Comparison of ENCODE assay signal across 10 mouse cellular contexts in genomic region chr1:95590108-95590507, GRCm38 (mm10).
DNase-seq lines count a peak whose midpoint lies in the region; ATAC-seq and TF ChIP-seq lines count a peak whose summit lies in the region.
"Had no signal": no experiment of that assay in that cellular context is flagged by ENCODE, and none has a peak within 500 bp of the region (broad histone marks: within the 10 kb centered on the region; RNA-seq: fewer than 3 reads in every experiment).

No protein-coding gene starts in this region.

- ATAC-seq in erythroid progenitor cell, adult 5-6 weeks (replicated peaks; ENCODE audit: low FRiP score, poor library complexity, severe bottlenecking), result no peak
- ATAC-seq: midbrain, embryonic 16.5 days had no signal

- WGBS in thymus, adult 2 months, result 36% methylated on average over 2 of the region's 2 CpGs

- H3K36me3 ChIP-seq in thymus, adult 2 months (ENCODE audit: control insufficient read depth, insufficient read depth, low read length), result peaks cover 8% of the 10 kb centered on the region

- H3K4me3 ChIP-seq in thymus, adult 2 months (ENCODE audit: control insufficient read depth, insufficient read depth, low read length), result no peak overlapping the region
- H3K4me3 ChIP-seq: hindbrain, embryonic 12.5 days had no signal

- H3K27me3 ChIP-seq in thymus, adult 2 months (ENCODE audit: control insufficient read depth, insufficient read depth, low read length), result no peaks in the 10 kb centered on the region
- H3K27me3 ChIP-seq: hindbrain, embryonic 12.5 days had no signal

- H3K4me1 ChIP-seq in thymus, adult 2 months (replicated peaks; ENCODE audit: control insufficient read depth, insufficient read depth, low read length), result no peaks in the 10 kb centered on the region
- H3K4me1 ChIP-seq: hindbrain, embryonic 12.5 days had no signal

- DNase-seq in heart, adult 18-20 months, result peak; percentile 41 to 74
- no peak for DNase-seq in heart, postnatal 25 days (ENCODE audit: low spot score)
- DNase-seq in thymus, adult 2 months, result peak; percentile 13
- no peak for DNase-seq in thymus, postnatal 0 days (ENCODE audit: low spot score)
- peak; percentile 83 for DNase-seq in lung, postnatal 36 days
- peak; percentile 23 for DNase-seq in thymus, postnatal 4 days
- DNase-seq in ovary, postnatal 14 days (ENCODE audit: low spot score), result no peak

- no peak for TF ChIP-seq CTCF in thymus, adult 2 months (IDR thresholded peaks at IDR 0.05; ENCODE audit: borderline replicate concordance, control insufficient read depth, extremely low read depth, insufficient read depth, low read length, poor library complexity)

- no peak for TF ChIP-seq POLR2A in thymus, adult 2 months (IDR thresholded peaks at IDR 0.05; ENCODE audit: control insufficient read depth, extremely low read depth, insufficient read depth, low read length, poor library complexity)

- intact Hi-C loops in heart, postnatal 25 days (cut with DNase I), result no loop called here

- no peak overlapping the region for H3K27ac ChIP-seq in thymus, adult 2 months (ENCODE audit: control insufficient read depth, insufficient read depth, low read length)
- H3K27ac ChIP-seq: hindbrain, embryonic 12.5 days had no signal

Comparison
In these comparisons a context has a peak if more than half of its experiments do, and no peak if none do; other contexts are left out.
1. DNase-seq: peak in heart, adult 18-20 months (2 of 2), thymus, adult 2 months (single experiment), lung, postnatal 36 days (single experiment) and thymus, postnatal 4 days (single experiment); none in heart, postnatal 25 days (single experiment), thymus, postnatal 0 days (single experiment) and ovary, postnatal 14 days (single experiment).